ENCODE assay signal across 8 mouse cellular contexts in the genomic region with DNA sequence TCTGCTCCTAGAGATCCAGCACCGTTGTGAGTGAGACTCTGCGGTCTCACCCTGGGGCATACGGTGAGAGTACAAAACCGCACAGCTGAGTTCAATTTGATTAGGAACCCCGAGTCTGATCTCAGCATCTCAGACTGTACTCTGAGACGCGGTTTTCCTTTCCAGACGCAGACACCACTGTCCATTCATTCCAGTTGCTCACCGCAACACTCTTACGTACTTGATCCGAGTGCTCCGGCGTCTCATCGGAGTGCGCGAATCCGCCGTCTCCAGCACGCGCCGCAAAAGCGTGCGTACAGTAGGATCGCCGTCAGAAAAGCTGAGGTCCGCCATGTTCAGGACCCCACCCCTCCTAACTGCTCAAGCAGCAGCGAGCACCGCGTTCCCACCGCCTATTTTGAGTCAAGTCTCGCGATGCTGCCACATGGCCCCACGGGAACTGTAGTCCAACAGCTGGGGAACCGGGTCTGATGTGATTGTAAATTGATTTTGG. TPM values are rescaled to one million over a fixed set of nuclear protein-coding genes. Genes with fewer than 3 reads are reported as not detected.
DNase-seq lines count a peak whose midpoint lies in the region; ATAC-seq lines count a peak whose summit lies in the region.

No protein-coding gene starts in this region.

- H3K36me3 ChIP-seq in hindbrain, embryonic 14.5 days (replicated peaks; ENCODE audit: control insufficient read depth, insufficient read depth) = peaks cover 28% of the 10 kb centered on the region

- under 1% methylated on average over 34 of the region's 34 CpGs for WGBS in hindbrain, embryonic 14.5 days

- H3K4me2 ChIP-seq in hindbrain, embryonic 14.5 days (replicated peaks) = peak overlapping the region; percentile 83

- H3K4me3 ChIP-seq in hindbrain, embryonic 14.5 days (replicated peaks; ENCODE audit: low read length) = peak overlapping the region; percentile 77

- no peaks in the 10 kb centered on the region for H3K9me3 ChIP-seq in hindbrain, embryonic 14.5 days (ENCODE audit: control insufficient read depth, low read length)

- H3K9ac ChIP-seq in hindbrain, embryonic 14.5 days = peak overlapping the region; percentile 85

- H3K4me1 ChIP-seq in hindbrain, embryonic 14.5 days (replicated peaks; ENCODE audit: control insufficient read depth, insufficient read depth, low read length) = peaks cover 21% of the 10 kb centered on the region

- DNase-seq in WW6 (ENCODE audit: low read depth, low spot score) = peak; percentile 93
- peak; percentile 81 to 89 for DNase-seq in cerebellum, postnatal 25 days
- DNase-seq in frontal cortex, postnatal 25 days (ENCODE audit: low spot score in 2 of 2) = peak; percentile 74 to 85
- peak; percentile 96 for DNase-seq in hindbrain, embryonic 14.5 days (ENCODE audit: low spot score)
- peak; percentile 85 for DNase-seq in left cerebral cortex, adult 11 months (ENCODE audit: low spot score)
- peak; percentile 95 for DNase-seq in lung, postnatal 36 days
- peak; percentile 96 for DNase-seq in retina, postnatal 1 day
- peak; percentile 93 for DNase-seq in thymus, postnatal 4 days

- H3K27me3 ChIP-seq in hindbrain, embryonic 14.5 days (ENCODE audit: control insufficient read depth, insufficient read depth, low read length) = no peaks in the 10 kb centered on the region

- peak; percentile 86 for ATAC-seq in hindbrain, embryonic 14.5 days (ENCODE audit: low FRiP score)

- H3K27ac ChIP-seq in hindbrain, embryonic 14.5 days = peak overlapping the region; percentile 81; the same call in 1 of the 2 replicates

RNA-seq across cellular contexts. Expression of a gene that starts 1.4 kb away (rescaled TPM):
- polyA plus RNA-seq in hindbrain, embryonic 14.5 days (2014; fragmentation: Nextera tagmentation; extraction: Ambion mirVana) = 46.3 and 51.7 TPM in 2 replicates

RNA-seq across cellular contexts. Expression of a gene that starts 3.2 kb away (rescaled TPM):
- polyA plus RNA-seq in hindbrain, embryonic 14.5 days (2014; fragmentation: Nextera tagmentation; extraction: Ambion mirVana) = 46.2 and 51.2 TPM in 2 replicates

RNA-seq across cellular contexts. Expression of a gene that starts 8.7 kb away (rescaled TPM):
- polyA plus RNA-seq in hindbrain, embryonic 14.5 days (2014; fragmentation: Nextera tagmentation; extraction: Ambion mirVana) = 181 TPM in 2 replicates

RNA-seq across cellular contexts. Expression of a gene that starts 24.2 kb away (rescaled TPM):
- polyA plus RNA-seq in hindbrain, embryonic 14.5 days (2014; fragmentation: Nextera tagmentation; extraction: Ambion mirVana) = 0.64 and 1.4 TPM in 2 replicates

RNA-seq across cellular contexts. Expression of a gene that starts 24.5 kb away (rescaled TPM):
- 9.1 and 10.4 TPM in 2 replicates for polyA plus RNA-seq in hindbrain, embryonic 14.5 days (2014; fragmentation: Nextera tagmentation; extraction: Ambion mirVana)

Comparison
In these comparisons a context has a peak if more than half of its experiments do, and no peak if none do; other contexts are left out.
1. Peak in every context shown above with its lines: DNase-seq, ATAC-seq, H3K4me3 ChIP-seq and H3K27ac ChIP-seq.